Mouse (Mus musculus): ENCODE data around the gene Eya3. TPM values are rescaled to one million over a fixed set of nuclear protein-coding genes. Genes with fewer than 3 reads are reported as not detected.

Eya3 gene
- polyA plus RNA-seq, 1 experiment from 2014 or later = 12.1 TPM

GRCm38 (mm10) chr4:132605816-132606215 lies 33.0 kb upstream of the Eya3 start:
- no peak overlapping the region for H3K27ac ChIP-seq (ENCODE audit: low read depth, low read length)
- ATAC-seq = no peak
- H3K9me3 ChIP-seq (ENCODE audit: control insufficient read depth, low read length) = no peaks in the 10 kb centered on the region
- H3K4me1 ChIP-seq (ENCODE audit: control insufficient read depth, insufficient read depth, low read depth, low read length) = no peaks in the 10 kb centered on the region
- H3K27me3 ChIP-seq (replicated peaks; ENCODE audit: control insufficient read depth, insufficient read depth, low read length) = no peaks in the 10 kb centered on the region
- 80% methylated on average over 5 of the region's 5 CpGs for WGBS
- H3K9ac ChIP-seq (ENCODE audit: low read depth, low read length) = no peak overlapping the region
- no peaks in the 10 kb centered on the region for H3K36me3 ChIP-seq (ENCODE audit: control insufficient read depth, insufficient read depth, low read length)
- H3K4me2 ChIP-seq (ENCODE audit: low read length) = no peak overlapping the region
- no peak overlapping the region for H3K4me3 ChIP-seq (ENCODE audit: low read length)

- no peak for ATAC-seq
- H3K27me3 ChIP-seq (replicated peaks; ENCODE audit: control insufficient read depth, insufficient read depth, low read length) = no peaks in the 10 kb centered on the region
- no peaks in the 10 kb centered on the region for H3K36me3 ChIP-seq (ENCODE audit: control insufficient read depth, insufficient read depth, low read length)
- no peak overlapping the region for H3K9ac ChIP-seq (ENCODE audit: low read depth, low read length)
- WGBS = 51% methylated on average over 4 of the region's 4 CpGs
- no peak overlapping the region for H3K27ac ChIP-seq (ENCODE audit: low read depth, low read length)
- no peaks in the 10 kb centered on the region for H3K4me1 ChIP-seq (ENCODE audit: control insufficient read depth, insufficient read depth, low read depth, low read length)
- no peaks in the 10 kb centered on the region for H3K9me3 ChIP-seq (ENCODE audit: control insufficient read depth, low read length)
- H3K4me2 ChIP-seq (ENCODE audit: low read length) = no peak overlapping the region
- H3K4me3 ChIP-seq (ENCODE audit: low read length) = no peak overlapping the region
Observed at GRCm38 (mm10) chr4:132608147-132608546, 30.6 kb upstream of the Eya3 start.

GRCm38 (mm10) chr4:132610301-132610984 lies 28.3 kb upstream of the Eya3 start:
- WGBS = 82% methylated on average over 3 of the region's 3 CpGs
- H3K4me1 ChIP-seq (ENCODE audit: control insufficient read depth, insufficient read depth, low read depth, low read length) = no peaks in the 10 kb centered on the region
- no peak for ATAC-seq

GRCm38 (mm10) chr4:132611320-132611719 lies 27.5 kb upstream of the Eya3 start:
- ATAC-seq = no peak
- no peak overlapping the region for H3K4me3 ChIP-seq (ENCODE audit: low read length)
- H3K36me3 ChIP-seq (ENCODE audit: control insufficient read depth, insufficient read depth, low read length) = no peaks in the 10 kb centered on the region
- H3K4me1 ChIP-seq (ENCODE audit: control insufficient read depth, insufficient read depth, low read depth, low read length) = no peaks in the 10 kb centered on the region
- no peak overlapping the region for H3K9ac ChIP-seq (ENCODE audit: low read depth, low read length)
- H3K4me2 ChIP-seq (ENCODE audit: low read length) = no peak overlapping the region
- WGBS = 82% methylated on average over 8 of the region's 8 CpGs
- no peaks in the 10 kb centered on the region for H3K9me3 ChIP-seq (ENCODE audit: control insufficient read depth, low read length)
- no peak overlapping the region for H3K27ac ChIP-seq (ENCODE audit: low read depth, low read length)
- H3K27me3 ChIP-seq (replicated peaks; ENCODE audit: control insufficient read depth, insufficient read depth, low read length) = no peaks in the 10 kb centered on the region

More at GRCm38 (mm10) chr4:132610301-132610984, 28.3 kb upstream of the Eya3 start:
- H3K9me3 ChIP-seq (ENCODE audit: control insufficient read depth, low read length) = no peaks in the 10 kb centered on the region
- no peaks in the 10 kb centered on the region for H3K36me3 ChIP-seq (ENCODE audit: control insufficient read depth, insufficient read depth, low read length)
- no peak overlapping the region for H3K9ac ChIP-seq (ENCODE audit: low read depth, low read length)
- no peak overlapping the region for H3K4me2 ChIP-seq (ENCODE audit: low read length)
- no peak overlapping the region for H3K4me3 ChIP-seq (ENCODE audit: low read length)
- H3K27me3 ChIP-seq (replicated peaks; ENCODE audit: control insufficient read depth, insufficient read depth, low read length) = no peaks in the 10 kb centered on the region
- H3K27ac ChIP-seq (ENCODE audit: low read depth, low read length) = no peak overlapping the region

- no peak for ATAC-seq
- Histone ChIP-seq H3K9ac (ENCODE audit: low read depth, low read length) (no peak overlapping the region), H3K36me3 (ENCODE audit: control insufficient read depth, insufficient read depth, low read length) (no peaks in the 10 kb centered on the region), H3K4me2 (ENCODE audit: low read length) (no peak overlapping the region), H3K4me1 (ENCODE audit: control insufficient read depth, insufficient read depth, low read depth, low read length) (no peaks in the 10 kb centered on the region), H3K9me3 (ENCODE audit: control insufficient read depth, low read length) (no peaks in the 10 kb centered on the region), H3K4me3 (ENCODE audit: low read length) (no peak overlapping the region), H3K27me3 (replicated peaks; ENCODE audit: control insufficient read depth, insufficient read depth, low read length) (no peaks in the 10 kb centered on the region), H3K27ac (ENCODE audit: low read depth, low read length) (no peak overlapping the region)
- 88% methylated on average over 6 of the region's 6 CpGs for WGBS
Observed at GRCm38 (mm10) chr4:132617873-132618272, 20.9 kb upstream of the Eya3 start.

- Histone ChIP-seq H3K9me3 (ENCODE audit: control insufficient read depth, low read length) (no peaks in the 10 kb centered on the region), H3K36me3 (ENCODE audit: control insufficient read depth, insufficient read depth, low read length) (no peaks in the 10 kb centered on the region), H3K27ac (ENCODE audit: low read depth, low read length) (no peak overlapping the region), H3K4me1 (ENCODE audit: control insufficient read depth, insufficient read depth, low read depth, low read length) (no peaks in the 10 kb centered on the region), H3K9ac (ENCODE audit: low read depth, low read length) (no peak overlapping the region), H3K4me2 (ENCODE audit: low read length) (no peak overlapping the region), H3K27me3 (replicated peaks; ENCODE audit: control insufficient read depth, insufficient read depth, low read length) (no peaks in the 10 kb centered on the region), H3K4me3 (ENCODE audit: low read length) (no peak overlapping the region)
- ATAC-seq = no peak
- WGBS = 88% methylated on average over 10 of the region's 10 CpGs
Observed at GRCm38 (mm10) chr4:132618850-132619375, 19.9 kb upstream of the Eya3 start.

- Histone ChIP-seq H3K36me3 (ENCODE audit: control insufficient read depth, insufficient read depth, low read length) (no peaks in the 10 kb centered on the region), H3K27me3 (replicated peaks; ENCODE audit: control insufficient read depth, insufficient read depth, low read length) (no peaks in the 10 kb centered on the region), H3K4me3 (ENCODE audit: low read length) (no peak overlapping the region), H3K27ac (ENCODE audit: low read depth, low read length) (no peak overlapping the region), H3K4me2 (ENCODE audit: low read length) (no peak overlapping the region), H3K4me1 (ENCODE audit: control insufficient read depth, insufficient read depth, low read depth, low read length) (no peaks in the 10 kb centered on the region), H3K9ac (ENCODE audit: low read depth, low read length) (no peak overlapping the region), H3K9me3 (ENCODE audit: control insufficient read depth, low read length) (no peaks in the 10 kb centered on the region)
- ATAC-seq = no peak
- WGBS = 88% methylated on average over 4 of the region's 4 CpGs
Observed at GRCm38 (mm10) chr4:132620134-132620533, 18.7 kb upstream of the Eya3 start.

- no peaks in the 10 kb centered on the region for H3K36me3 ChIP-seq (ENCODE audit: control insufficient read depth, insufficient read depth, low read length)
- ATAC-seq = no peak
- no peak overlapping the region for H3K4me2 ChIP-seq (ENCODE audit: low read length)
- no peaks in the 10 kb centered on the region for H3K4me1 ChIP-seq (ENCODE audit: control insufficient read depth, insufficient read depth, low read depth, low read length)
- H3K9me3 ChIP-seq (ENCODE audit: control insufficient read depth, low read length) = no peaks in the 10 kb centered on the region
- H3K27me3 ChIP-seq (replicated peaks; ENCODE audit: control insufficient read depth, insufficient read depth, low read length) = no peaks in the 10 kb centered on the region
- whole genome bisulfite sequencing = 72% methylated on average over 7 of the region's 7 CpGs
- no peak overlapping the region for H3K27ac ChIP-seq (ENCODE audit: low read depth, low read length)
- no peak overlapping the region for H3K4me3 ChIP-seq (ENCODE audit: low read length)
- H3K9ac ChIP-seq (ENCODE audit: low read depth, low read length) = no peak overlapping the region
Observed at GRCm38 (mm10) chr4:132621287-132622068, 17.3 kb upstream of the Eya3 start.

- no peaks in the 10 kb centered on the region for H3K27me3 ChIP-seq (replicated peaks; ENCODE audit: control insufficient read depth, insufficient read depth, low read length)
- H3K27ac ChIP-seq (ENCODE audit: low read depth, low read length) = no peak overlapping the region
- 82% methylated on average over 5 of the region's 5 CpGs for WGBS
- no peaks in the 10 kb centered on the region for H3K36me3 ChIP-seq (ENCODE audit: control insufficient read depth, insufficient read depth, low read length)
- ATAC-seq = no peak
- H3K4me1 ChIP-seq (ENCODE audit: control insufficient read depth, insufficient read depth, low read depth, low read length) = no peaks in the 10 kb centered on the region
- no peak overlapping the region for H3K4me2 ChIP-seq (ENCODE audit: low read length)
- H3K9me3 ChIP-seq (ENCODE audit: control insufficient read depth, low read length) = no peaks in the 10 kb centered on the region
- no peak overlapping the region for H3K4me3 ChIP-seq (ENCODE audit: low read length)
- no peak overlapping the region for H3K9ac ChIP-seq (ENCODE audit: low read depth, low read length)
Observed at GRCm38 (mm10) chr4:132624034-132624657, 14.6 kb upstream of the Eya3 start.
